Mouse (Mus musculus): ENCODE measurements around the gene Trim3. TPM values are rescaled to one million over a fixed set of nuclear protein-coding genes. Genes with fewer than 3 reads are reported as not detected.

The Trim3 gene
- total RNA-seq, 2 experiments from 2014 or later: 167 to 168 TPM

DNA sequence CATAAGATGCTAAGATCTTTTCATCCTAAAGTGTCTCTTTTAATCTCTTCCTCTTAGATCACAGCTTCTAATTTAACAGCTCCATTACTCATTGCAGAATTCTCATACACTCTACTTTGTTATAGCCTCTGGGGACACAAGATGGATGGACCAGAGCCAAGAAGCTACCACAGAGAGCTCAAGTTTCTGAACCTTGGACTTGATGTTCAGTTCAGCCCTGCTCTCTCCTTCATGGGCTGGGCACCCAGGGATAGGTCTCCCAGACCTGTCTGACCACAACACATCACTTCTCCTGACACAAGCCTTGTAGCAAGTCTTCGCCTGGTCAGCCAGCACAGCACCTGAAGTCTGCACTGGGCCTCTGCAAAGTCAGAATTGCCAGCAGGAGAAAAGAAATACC lies 19.0 kb downstream of the Trim3 start:
- intact Hi-C loops (cut with DNase I): no loop called here
- DNase-seq: no peak

GRCm38 (mm10) chr7:105611767-105612166 lies 21.6 kb downstream of the Trim3 start:
- intact Hi-C loops (cut with DNase I): no loop called here
- no peak for DNase-seq

GRCm38 (mm10) chr7:105608467-105608866 lies 24.9 kb downstream of the Trim3 start:
- DNase-seq: no peak
- intact Hi-C loops (cut with DNase I): no loop called here

DNA sequence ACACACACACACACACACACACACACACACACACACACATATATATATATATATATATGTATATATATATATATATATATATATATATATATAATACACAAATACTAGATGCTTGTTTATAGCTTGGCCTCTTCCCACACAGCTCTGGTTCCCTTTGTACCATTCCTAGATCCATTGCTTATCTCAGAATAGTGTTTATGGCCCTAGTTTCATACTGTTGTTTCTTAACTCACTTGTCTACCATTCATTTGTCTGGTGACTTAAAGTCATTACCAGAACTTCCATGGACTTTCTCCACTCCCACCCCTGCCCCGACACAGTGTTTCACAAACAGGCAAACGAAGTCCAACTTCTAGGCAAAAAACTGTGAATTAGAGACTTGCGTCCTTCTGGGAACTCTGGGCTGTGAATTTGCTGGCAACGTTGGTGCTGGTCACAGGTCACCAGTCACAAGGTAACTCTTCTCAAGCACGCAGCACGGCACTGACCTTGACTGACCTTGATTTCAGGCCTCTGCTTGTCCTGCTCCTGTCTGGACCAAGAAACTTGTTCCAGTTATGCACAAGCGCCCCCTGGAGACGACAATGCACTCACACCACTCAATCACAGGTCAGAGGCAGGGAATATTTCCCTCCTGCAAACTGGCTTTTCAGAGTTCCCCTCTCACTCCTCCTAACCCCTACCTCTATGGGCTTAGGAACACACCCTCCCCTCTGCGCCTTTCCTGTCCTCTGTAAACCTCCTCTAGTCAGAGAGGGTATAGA lies 30.3 kb downstream of the Trim3 start:
- peak; percentile 80 for DNase-seq
- intact Hi-C loops (cut with DNase I): no loop called here

- intact Hi-C loops (cut with DNase I): no loop called here
- no peak for DNase-seq
These were observed 43.3 kb downstream of the Trim3 start for GRCm38 (mm10) chr7:105590097-105590496.

GRCm38 (mm10) chr7:105588325-105588912 lies 45.0 kb downstream of the Trim3 start:
- no peak for DNase-seq
- intact Hi-C loops (cut with DNase I): no loop called here

DNA sequence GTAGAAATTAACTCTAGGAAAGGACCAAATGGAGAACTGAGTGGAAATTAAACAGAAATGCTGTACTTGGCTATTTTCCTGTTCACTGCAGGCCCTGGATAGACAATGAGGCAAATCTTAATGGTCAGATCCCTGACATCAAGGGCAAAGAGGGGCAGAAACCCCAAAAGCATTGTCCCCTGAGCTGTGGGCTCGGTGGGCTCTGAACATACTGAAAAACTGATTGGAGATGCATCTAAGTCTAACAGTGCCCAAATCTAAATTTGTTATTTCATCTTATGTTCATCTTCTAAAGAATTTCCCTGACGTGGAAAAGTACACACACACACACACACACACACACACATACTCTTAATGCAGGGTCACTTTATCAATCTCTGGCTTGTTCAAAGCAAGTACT lies 51.4 kb downstream of the Trim3 start:
- no peak for DNase-seq
- intact Hi-C loops (cut with DNase I): no loop called here

- intact Hi-C loops (cut with DNase I): no loop called here
- DNase-seq: peak; percentile 87
These were observed 52.2 kb downstream of the Trim3 start, which contains the start of gene Apbb1 for GRCm38 (mm10) chr7:105581094-105581703. TSS of gene Apbb1 (minus strand) at chr7:105581653.

DNA sequence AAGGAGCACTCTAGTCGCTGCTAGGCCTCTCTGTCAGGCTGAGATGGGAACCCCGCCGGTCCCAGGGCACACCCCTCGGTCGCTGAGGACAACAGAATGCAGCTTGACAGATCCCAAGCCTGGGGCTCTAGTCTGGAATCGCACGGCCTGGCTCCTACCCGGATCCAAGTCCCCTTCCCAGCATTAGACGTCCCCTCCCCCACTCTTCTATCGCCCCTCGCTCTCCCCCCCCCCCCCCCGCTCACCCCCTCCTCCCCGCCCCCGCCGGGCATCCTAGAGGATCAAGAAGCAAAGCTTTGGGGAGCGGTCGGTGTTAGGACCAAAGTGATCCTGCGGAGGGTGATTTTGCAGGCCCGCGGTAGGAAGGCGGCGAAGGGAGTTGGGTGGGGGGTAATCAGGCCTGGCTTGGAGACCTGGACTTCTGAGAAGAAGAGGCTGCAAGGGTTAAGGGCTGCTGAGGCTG lies 52.7 kb downstream of the Trim3 start:
- DNase-seq: peak; percentile 70
- intact Hi-C loops (cut with DNase I): no loop called here

- DNase-seq: no peak
These were observed 54.9 kb downstream of the Trim3 start for GRCm38 (mm10) chr7:105578481-105578880.

GRCm38 (mm10) chr7:105577377-105577871 lies 55.9 kb downstream of the Trim3 start:
- DNase-seq: no peak
- intact Hi-C loops (cut with DNase I): no loop called here

More at GRCm38 (mm10) chr7:105578481-105578880, 54.9 kb downstream of the Trim3 start:
- intact Hi-C loops (cut with DNase I): no loop called here

DNA sequence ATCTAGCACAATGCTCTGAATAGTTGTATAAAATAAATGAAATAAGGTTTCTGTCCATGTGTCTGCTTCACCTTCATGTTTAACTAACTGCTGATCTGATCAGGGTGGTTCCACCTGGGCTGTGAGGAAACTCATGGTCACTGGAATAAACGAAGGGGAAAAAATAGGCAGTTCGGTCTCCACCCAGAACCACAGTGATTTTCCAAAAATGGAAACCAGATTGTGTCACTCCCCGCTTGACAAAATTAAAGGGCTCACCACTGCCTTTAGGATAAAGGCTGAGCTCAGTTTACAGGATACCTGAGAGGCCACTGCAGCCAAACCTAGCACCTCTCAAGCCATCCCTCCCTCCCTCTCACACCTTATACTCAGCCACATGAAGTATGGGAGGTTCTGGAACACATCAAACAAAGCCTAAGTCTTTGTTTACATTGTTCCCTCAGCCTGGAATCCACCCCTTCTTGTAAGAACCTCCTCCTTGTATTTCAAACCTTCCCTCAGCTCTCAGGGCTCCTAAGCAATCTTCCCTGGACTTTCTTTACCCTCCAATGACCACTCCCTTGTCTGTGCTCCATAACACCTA lies 57.1 kb downstream of the Trim3 start:
- intact Hi-C loops (cut with DNase I): no loop called here
- DNase-seq: no peak

- intact Hi-C loops (cut with DNase I): no loop called here
These were observed 58.8 kb downstream of the Trim3 start for GRCm38 (mm10) chr7:105574537-105574936.

DNA sequence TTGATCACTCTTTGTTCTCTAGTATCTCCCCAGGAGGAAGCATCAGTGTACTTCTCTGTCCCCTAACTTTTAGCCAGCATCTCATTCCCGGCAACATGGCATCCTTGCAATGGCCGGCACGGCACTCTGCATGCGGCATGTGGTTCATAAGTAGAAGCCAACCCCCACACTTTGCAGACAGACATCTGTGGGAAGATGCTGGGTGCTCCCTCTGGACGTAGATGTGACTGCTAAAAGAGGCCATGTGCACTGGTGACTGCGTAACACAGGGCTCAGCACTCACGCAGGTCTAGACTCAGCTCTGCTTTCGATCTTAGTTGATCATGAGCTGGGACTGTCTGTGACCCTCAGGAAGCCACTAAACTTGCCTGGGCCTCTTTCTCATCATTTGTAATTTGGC lies 60.4 kb downstream of the Trim3 start:
- DNase-seq: no peak

More at GRCm38 (mm10) chr7:105574537-105574936, 58.8 kb downstream of the Trim3 start:
- DNase-seq: no peak

GRCm38 (mm10) chr7:105570756-105571155 lies 62.6 kb downstream of the Trim3 start:
- no peak for DNase-seq
- intact Hi-C loops (cut with DNase I): no loop called here

More for the DNA sequence above, 60.4 kb downstream of the Trim3 start:
- intact Hi-C loops (cut with DNase I): no loop called here

GRCm38 (mm10) chr7:105569512-105570496 lies 63.6 kb downstream of the Trim3 start:
- peak; percentile 90 for DNase-seq
- intact Hi-C loops (cut with DNase I): no loop called here

DNA sequence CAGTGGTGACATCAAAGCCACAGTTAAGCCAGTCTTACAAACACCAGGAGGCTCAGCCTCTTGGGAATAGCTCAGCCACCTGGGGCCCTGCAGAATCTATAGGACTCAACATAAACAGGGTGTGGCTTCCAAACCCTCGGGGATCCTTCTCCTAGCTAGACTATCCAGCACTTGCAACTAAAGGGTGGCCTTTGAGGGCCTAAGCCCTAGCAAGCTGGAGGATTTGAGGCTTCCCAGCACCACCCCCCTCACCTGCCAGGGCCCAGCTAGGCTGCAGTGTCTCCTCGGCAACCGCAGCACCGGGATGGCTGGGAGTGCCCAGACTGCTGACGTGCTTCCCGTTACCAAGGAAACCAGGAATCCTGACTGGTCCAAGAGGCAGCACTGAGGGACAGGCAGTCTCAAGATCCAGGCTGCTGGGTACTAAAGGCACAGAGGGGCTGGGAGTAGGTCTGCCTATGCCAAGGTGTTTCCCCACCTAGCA lies 64.3 kb downstream of the Trim3 start:
- intact Hi-C loops (cut with DNase I): no loop called here
- DNase-seq: peak; percentile 82

DNA sequence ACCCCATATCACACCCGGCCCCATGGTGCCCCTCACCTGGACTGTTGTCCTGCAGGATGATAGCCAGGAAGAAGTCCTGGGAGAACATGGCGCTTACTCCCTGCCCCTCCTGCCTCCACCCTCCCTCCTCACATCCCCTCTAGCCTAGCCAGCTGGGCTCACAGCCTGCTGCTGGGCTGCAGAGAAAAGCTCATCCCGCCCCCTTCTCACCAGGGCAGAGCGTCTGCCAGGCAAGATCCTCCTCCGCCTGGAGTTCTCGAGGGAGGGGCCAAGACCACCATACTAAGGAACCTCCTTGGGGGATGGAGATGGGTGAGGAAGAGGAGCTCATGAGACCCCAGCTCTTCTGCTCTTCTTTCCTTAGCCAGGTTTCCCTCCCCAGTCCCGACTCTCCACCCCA lies 64.8 kb downstream of the Trim3 start:
- intact Hi-C loops (cut with DNase I): no loop called here
- peak; percentile 87 for DNase-seq

- intact Hi-C loops (cut with DNase I): no loop called here
- DNase-seq: no peak
These were observed 68.1 kb downstream of the Trim3 start for GRCm38 (mm10) chr7:105565071-105565836.
